Mouse (Mus musculus) cerebellum, adult 2 months (tissue): ENCODE measurements around the gene Mtcl1.

Experiments used
- CTCF ChIP-seq: fragments of 200-500 bp; IDR thresholded peaks from 2 replicates; pipeline ENCODE4 v1.5.1; 2011; ENCODE audit warnings: low read depth, mild to moderate bottlenecking, control low read depth, low read length, moderate library complexity, borderline replicate concordance; ENCODE audit not compliant: insufficient read depth
- POLR2A ChIP-seq: fragments of 200-500 bp; IDR thresholded peaks from 2 replicates; pipeline ENCODE4 v1.6.1; 2011; ENCODE audit warnings: low read length, control low read depth, borderline replicate concordance; ENCODE audit not compliant: insufficient read depth

DNA sequence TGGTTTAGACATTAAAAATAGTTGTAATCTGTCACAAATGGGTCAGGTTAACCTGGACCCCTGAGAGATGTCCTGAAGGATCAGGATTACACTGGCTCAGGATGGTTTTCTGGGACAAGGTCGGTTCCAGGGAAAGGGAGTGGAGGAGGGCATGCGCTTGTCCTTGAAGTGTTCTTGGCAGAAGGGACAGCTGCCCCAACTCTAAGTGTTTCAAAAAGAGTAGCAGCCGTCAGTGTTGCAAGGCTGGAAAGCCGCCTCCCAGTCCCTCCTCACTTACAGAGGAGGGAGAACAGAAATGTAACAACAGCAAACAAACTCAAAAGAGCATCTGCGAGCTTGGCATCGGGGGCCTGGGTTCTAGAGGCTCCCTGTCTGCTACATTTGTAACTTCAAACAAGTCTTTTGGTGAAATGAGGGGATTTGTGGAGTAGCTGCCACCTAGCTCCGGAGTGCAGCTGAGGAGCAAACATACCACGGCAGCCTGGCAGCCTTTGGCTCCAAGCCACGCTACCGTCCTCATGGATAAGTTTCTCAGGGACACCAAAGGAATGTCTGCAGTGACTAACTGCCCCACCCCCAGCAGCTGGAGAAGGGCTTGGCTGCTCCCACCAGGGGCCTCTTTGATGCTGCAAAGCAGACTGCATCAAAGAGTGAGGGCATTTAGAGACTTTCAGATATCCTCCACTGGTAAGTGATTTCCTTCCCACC is 44.5 kb downstream of the Mtcl1 start:
- TF ChIP-seq CTCF (no peak), POLR2A (no peak)
